ENCODE assay signal across 7 mouse cellular contexts in the genomic region with DNA sequence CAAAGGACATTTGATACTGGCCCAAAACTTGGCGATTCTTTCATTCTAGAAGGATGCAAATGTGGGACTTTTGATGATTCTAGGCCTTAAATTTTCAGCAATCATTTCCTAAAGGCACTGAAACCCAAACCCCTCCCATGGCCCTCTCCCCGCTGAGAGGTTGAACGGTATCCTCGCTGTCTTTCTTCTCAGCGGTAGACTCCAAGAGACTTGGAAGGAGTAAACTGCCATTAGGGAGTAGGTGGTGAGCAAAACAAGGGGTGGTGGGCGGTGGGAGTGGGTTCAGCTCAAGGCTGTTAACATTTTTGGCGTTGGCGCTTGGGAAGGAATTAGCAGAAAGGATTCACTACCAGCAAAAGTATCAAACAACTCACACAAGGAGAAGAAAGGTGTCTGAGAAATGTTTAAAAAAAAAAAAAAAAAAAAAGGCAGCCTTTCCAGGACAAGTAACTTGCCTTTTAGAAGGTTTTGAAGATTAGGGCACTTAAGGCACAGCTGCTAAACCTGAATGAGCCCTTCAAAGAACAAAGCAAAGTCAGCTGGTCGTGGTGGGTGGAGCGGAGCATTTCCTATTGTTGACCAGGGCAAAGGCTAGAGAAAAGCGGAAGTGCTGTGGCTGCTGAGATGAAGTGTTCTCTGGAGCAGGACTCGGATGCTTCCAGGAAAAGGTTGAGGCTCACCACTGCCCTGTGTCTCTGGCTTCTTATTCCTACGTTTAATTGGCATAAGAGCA. TPM values are rescaled to one million over a fixed set of nuclear protein-coding genes. Genes with fewer than 3 reads are reported as not detected.
DNase-seq lines count a peak whose midpoint lies in the region; ATAC-seq lines count a peak whose summit lies in the region.

No protein-coding gene starts in this region.

- peaks cover 2% of the 10 kb centered on the region for H3K4me1 ChIP-seq in embryonic facial prominence, embryonic 11.5 days (ENCODE audit: control insufficient read depth, insufficient read depth, low read length)
- peaks cover 8% of the 10 kb centered on the region; the same call in 1 of the 2 replicates for H3K4me1 ChIP-seq in stomach, embryonic 14.5 days (ENCODE audit: control insufficient read depth, insufficient read depth, low read length)

- 11% methylated on average over 13 of the region's 13 CpGs for WGBS in embryonic facial prominence, embryonic 11.5 days
- 26% methylated on average over 13 of the region's 13 CpGs for WGBS in stomach, embryonic 14.5 days

- no peaks in the 10 kb centered on the region for H3K36me3 ChIP-seq in embryonic facial prominence, embryonic 11.5 days (replicated peaks; ENCODE audit: control insufficient read depth, insufficient read depth, low read depth, low read length)
- H3K36me3 ChIP-seq in stomach, embryonic 14.5 days (ENCODE audit: control insufficient read depth, insufficient read depth, low read length) = no peaks in the 10 kb centered on the region

- H3K4me2 ChIP-seq in embryonic facial prominence, embryonic 11.5 days (ENCODE audit: low read depth, low read length) = no peak overlapping the region
- peak overlapping the region; percentile 4; the same call in 1 of the 2 replicates for H3K4me2 ChIP-seq in stomach, embryonic 14.5 days (replicated peaks; ENCODE audit: low read depth, low read length)

- ATAC-seq in embryonic facial prominence, embryonic 11.5 days (replicated peaks; ENCODE audit: insufficient number of reproducible peaks, low FRiP score, low TSS enrichment, low read depth) = no peak
- peak; percentile 80 for ATAC-seq in megakaryocyte progenitor cell, adult 5-6 weeks (replicated peaks; ENCODE audit: poor library complexity)
- peak; percentile 46; the same call in 1 of the 2 replicates for ATAC-seq in stomach, embryonic 14.5 days (ENCODE audit: insufficient number of reproducible peaks, insufficient read depth, low FRiP score, low read depth)

- H3K9me3 ChIP-seq in embryonic facial prominence, embryonic 11.5 days (replicated peaks; ENCODE audit: control insufficient read depth, low read length) = no peaks in the 10 kb centered on the region
- no peaks in the 10 kb centered on the region for H3K9me3 ChIP-seq in stomach, embryonic 14.5 days (ENCODE audit: control insufficient read depth, low read depth, low read length)

- H3K4me3 ChIP-seq in embryonic facial prominence, embryonic 11.5 days (ENCODE audit: low read depth, low read length) = no peak overlapping the region
- H3K4me3 ChIP-seq in stomach, embryonic 14.5 days (ENCODE audit: low read depth, low read length) = no peak overlapping the region

- no peak overlapping the region for H3K9ac ChIP-seq in embryonic facial prominence, embryonic 11.5 days (replicated peaks; ENCODE audit: low read length)
- no peak overlapping the region for H3K9ac ChIP-seq in stomach, embryonic 14.5 days (replicated peaks; ENCODE audit: low read depth, low read length)

- DNase-seq in T-cell, adult 2 months (ENCODE audit: low spot score) = peak; percentile 83
- peak; percentile 61 for DNase-seq in embryonic facial prominence, embryonic 11.5 days (ENCODE audit: low spot score)
- DNase-seq in heart, postnatal 10 days = peak; percentile 71 to 75
- DNase-seq in kidney, postnatal 4 days = peak; percentile 64 to 75
- DNase-seq in frontal cortex, postnatal 36 days (ENCODE audit: low spot score in 2 of 2) = no peak

- no peaks in the 10 kb centered on the region for H3K27me3 ChIP-seq in embryonic facial prominence, embryonic 11.5 days (ENCODE audit: control insufficient read depth, insufficient read depth, low read length)
- H3K27me3 ChIP-seq in stomach, embryonic 14.5 days (ENCODE audit: control insufficient read depth, insufficient read depth, low read length) = no peaks in the 10 kb centered on the region

- H3K27ac ChIP-seq in embryonic facial prominence, embryonic 11.5 days (replicated peaks; ENCODE audit: low read depth, low read length) = peak overlapping the region; percentile 66; the same call in 1 of the 2 replicates
- H3K27ac ChIP-seq in stomach, embryonic 14.5 days (ENCODE audit: low read length) = peak overlapping the region; percentile 35; the same call in 1 of the 2 replicates

- intact Hi-C loops in heart, postnatal 10 days (cut with DNase I) = loop anchor here (2.0 kb wide), 1 partner anchor 15 kb away; no protein-coding TSS in a partner anchor

RNA-seq across cellular contexts. Expression of a gene that starts 17.0 kb away (rescaled TPM):
- polyA plus RNA-seq in embryonic facial prominence, embryonic 11.5 days (2014; fragmentation: Nextera tagmentation; extraction: Ambion mirVana) = 4,013 and 4,203 TPM in 2 replicates
- 1,000 to 10,000 TPM; 1,111 to 1,159 TPM for total RNA-seq in heart, postnatal 10 days (2021)
- 3,635 and 4,207 TPM in 2 replicates for total RNA-seq in megakaryocyte progenitor cell, adult 5-6 weeks (2015)
- total RNA-seq in megakaryocyte progenitor cell, adult 5-6 weeks (2017) = 4,709 and 5,125 TPM in 2 replicates
- 2,119 and 2,394 TPM in 2 replicates for polyA plus RNA-seq in stomach, embryonic 14.5 days (2014; fragmentation: Nextera tagmentation; extraction: Ambion mirVana)

Comparison
In these comparisons a context has a peak if more than half of its experiments do, and no peak if none do; other contexts are left out.
1. DNase-seq: peak in T-cell, adult 2 months (single experiment), embryonic facial prominence, embryonic 11.5 days (single experiment), heart, postnatal 10 days (2 of 2) and kidney, postnatal 4 days (2 of 2); none in frontal cortex, postnatal 36 days (0 of 2).